Mouse (Mus musculus) ovary, adult 10 weeks (tissue): ENCODE measurements around the gene Nog. TPM values are rescaled to one million over a fixed set of nuclear protein-coding genes. Genes with fewer than 3 reads are reported as not detected.

Experiments
- polyA plus RNA-seq: library from polyadenylated mRNA; stranded (reverse); fragments of 350-450 nt; fragmentation: Illumina TruSeq; extraction: RNeasy Lipid Tissue Mini Kit (QIAGEN cat#74804); gene quantifications from one replicate; pipeline ENCODE4 v1.2.3, GENCODE M21; 2014

Gene Nog
- polyA plus RNA-seq: 5.4 TPM

GRCm38 (mm10) chr11:89302056-89302815 is at the start of gene Nog:
TSS of gene Nog (minus strand) at chr11:89302332.

Other genes starting within 250 kb of the Nog start
- 14.5 TPM for gene Dgke, start 235.5 kb downstream of the Nog start, polyA plus RNA-seq
- gene Gm525, start 228.5 kb downstream of the Nog start, polyA plus RNA-seq: not detected